Mouse (Mus musculus): ENCODE data around the gene Mgme1.

Gene Mgme1

DNA sequence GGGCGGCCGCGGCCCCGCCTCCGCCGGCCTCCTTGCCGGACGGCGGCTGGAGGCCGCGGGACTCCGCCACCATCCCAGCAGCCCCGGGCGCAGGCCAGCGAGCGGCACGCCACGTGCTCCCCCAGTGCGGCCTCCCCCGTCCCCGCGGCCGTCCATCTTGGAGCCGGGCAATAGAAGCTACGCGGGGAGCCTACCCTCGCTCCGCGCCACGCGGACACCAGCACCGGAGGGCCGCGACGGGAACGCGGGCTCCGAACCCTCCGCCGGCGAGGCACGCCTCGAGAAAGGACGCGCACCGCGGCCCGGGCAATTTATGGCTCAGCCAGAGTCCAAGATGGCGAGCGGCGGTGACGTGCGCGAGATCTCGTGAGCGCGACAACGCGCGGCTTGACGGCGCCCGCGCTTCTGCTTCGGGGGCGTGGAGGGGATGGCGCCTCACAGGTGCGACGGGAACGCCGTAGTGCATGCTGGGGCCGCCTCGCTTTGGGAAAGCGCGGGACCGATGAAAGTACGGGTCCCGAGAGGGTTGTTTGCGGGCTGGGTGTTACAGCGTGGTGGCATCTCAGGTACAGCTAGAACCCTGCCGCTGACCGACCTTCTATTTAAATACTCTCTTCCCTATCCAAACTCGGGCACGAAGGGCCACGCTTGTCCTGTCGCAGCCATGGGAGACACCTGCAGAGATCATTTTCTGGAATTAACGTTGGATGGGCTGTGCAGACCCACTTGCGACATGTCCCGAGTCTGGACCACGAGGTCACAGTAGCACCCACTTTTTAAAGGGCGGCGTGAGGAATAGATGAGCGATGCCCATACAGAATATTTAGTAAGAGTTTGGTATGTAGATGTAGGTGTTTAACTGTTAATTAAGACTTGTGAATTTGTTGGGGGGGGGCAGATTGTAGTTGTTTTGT lies at the start of gene Mgme1, which contains the start of gene Snx5:
Gene Mgme1, plus strand, starts transcription at position 157 of the 914 bp plus-strand sequence.
Gene Snx5, minus strand, starts transcription at position 400 of the 914 bp plus-strand sequence.
- peak; percentile 89 to 92 for DNase-seq (ENCODE audit: low spot score in 2 of 2)

DNA sequence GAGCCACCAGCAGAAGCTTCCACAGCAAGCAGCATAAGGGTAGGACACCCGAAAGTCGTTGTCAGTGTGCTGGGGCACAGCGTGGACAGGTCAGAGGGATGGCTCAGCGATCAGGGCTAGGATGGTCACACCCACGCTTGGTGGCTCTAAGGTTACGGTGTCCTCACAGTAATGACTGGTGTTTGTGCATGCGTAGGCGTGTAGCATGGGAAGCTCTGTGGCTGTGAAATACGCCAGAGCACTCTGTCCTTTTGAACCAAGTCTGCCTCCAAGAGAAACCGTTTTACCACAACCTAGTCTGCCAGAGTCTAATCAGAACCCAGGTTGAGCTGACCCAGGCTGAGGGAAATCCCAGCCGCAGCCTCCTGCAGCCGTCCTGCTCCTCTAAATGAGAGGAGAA lies 46.1 kb upstream of the Mgme1 start:
- no peak for DNase-seq (ENCODE audit: low spot score in 2 of 2)

DNA sequence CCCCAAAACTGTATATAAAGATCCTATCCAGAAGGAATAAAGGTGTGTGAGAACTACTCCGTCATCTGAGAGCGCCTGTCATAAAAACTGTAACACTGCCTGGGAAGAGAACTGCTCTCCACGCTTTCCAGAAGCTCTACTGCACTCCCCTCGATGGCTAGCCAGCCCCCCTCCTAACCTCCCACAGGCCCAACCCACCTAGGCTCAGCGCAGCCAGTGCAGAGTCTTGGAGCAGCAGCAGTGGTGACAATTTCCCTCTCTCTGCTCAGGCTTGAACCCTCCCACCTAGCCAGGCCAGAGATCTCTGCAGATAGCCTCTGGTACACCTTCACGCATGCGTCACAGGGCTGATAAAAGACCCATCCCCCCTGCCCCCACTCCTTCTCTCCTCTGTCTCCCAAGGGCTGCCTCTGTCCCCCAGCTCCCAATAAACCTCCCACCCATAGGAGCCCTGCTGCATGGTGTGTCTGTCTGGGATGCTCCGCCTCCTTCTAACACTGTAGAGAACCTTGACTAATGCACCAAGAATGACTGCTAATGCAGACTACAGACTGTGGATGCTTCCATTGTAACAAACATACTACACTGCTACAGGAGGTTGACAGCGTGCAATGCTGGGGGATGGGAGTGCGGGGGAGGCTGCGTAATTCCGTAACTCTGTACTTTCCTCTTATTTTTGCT lies 43.4 kb upstream of the Mgme1 start:
- no peak for DNase-seq (ENCODE audit: low spot score in 2 of 2)

DNA sequence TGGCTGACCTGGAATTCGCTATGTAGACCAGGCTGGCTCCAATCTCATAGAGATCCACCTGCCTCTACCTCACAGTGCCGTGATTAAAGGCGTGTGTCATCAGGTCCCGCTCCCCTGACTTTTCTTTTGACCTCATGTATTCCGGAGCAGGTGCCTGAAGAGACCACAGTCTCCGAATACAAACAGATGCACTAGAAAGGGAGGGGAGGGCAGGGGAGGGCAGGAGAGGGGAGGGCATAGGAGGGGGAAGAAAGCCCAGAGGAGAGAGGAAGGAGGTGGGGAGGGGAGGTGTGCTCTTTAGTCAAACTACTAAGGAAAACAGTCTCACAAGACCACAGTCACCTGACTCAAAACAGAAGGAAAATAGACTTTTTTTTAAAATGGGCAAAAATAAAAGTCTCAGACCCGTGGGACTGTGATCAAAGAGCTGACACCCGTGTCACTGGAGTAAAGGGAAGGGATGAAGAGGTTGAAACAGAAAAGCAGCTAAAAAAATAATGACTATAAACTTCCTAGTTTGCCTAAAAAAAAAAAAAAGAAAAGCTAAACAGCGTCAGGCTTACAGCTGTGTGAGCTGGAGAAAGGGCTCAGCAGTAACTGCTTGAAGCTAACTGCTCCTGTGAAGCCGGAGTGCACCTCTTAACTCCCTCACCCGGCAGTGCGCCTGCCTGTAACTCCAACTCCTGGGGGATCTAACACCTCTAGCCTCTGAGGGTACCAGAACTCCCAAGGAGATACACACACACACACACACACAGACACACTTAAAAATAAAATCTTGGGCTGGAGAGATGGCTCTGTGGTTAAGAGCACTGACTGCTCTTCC lies 41.7 kb upstream of the Mgme1 start:
- no peak for DNase-seq (ENCODE audit: low spot score in 2 of 2)

DNA sequence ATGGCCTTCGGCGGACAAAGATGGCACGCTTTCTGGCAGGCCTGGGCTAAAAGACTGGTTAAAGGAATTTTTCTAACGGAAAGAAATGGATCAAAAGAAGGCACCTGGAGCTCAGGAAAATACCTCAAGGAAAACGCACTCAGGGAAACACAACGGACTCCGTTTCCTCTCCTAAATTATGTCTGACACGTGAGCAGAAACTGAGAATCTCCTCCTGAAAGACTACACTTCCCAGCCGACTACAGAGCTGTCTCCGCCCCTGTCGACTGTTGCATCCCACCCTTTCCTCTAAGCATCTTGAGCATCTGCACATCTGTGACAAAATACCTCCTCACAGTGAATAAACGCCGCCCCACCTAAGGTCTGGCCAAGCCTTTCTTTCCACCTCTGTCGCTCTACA lies 40.8 kb upstream of the Mgme1 start:
- DNase-seq (ENCODE audit: low spot score in 2 of 2), result no peak

DNA sequence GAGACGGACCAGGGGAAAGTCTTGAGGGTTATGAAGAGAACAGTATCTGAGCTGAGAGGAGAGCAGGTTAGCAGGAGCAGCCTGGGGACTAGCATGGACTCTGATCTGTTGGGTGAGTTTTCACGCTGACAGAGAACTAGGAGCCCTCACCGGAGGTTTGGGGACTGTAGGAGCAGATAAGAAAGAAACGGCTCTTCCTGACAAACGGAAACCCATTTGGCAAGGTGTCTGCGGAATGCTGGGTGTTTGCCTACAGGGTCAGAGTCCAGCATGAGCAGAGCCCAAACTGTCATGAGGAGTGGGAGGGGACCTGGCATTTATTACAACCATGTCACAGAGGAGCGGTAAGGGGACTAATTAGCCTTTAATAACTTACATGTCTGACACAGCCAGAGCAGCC lies 40.0 kb upstream of the Mgme1 start:
- DNase-seq (ENCODE audit: low spot score in 2 of 2), result no peak

DNA sequence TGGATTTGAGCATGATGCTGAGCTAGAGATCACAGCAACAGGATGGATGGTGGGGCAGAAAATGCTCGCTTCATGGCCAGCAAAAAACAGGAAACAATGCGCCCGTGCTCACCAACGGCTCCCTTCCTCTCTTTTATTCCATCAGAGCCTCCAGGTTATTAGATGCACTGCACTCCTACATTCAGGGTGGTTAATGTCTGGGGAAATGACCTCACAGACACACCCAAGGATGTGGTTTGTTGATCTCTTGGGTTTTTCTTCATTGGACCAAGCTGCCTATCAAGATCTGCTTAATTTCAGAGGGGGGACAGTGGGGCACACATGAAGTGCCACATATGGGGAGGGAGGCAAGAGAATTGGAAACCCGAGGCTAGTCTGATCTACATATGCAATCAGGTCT lies 39.3 kb upstream of the Mgme1 start:
- no peak for DNase-seq (ENCODE audit: low spot score in 2 of 2)

DNA sequence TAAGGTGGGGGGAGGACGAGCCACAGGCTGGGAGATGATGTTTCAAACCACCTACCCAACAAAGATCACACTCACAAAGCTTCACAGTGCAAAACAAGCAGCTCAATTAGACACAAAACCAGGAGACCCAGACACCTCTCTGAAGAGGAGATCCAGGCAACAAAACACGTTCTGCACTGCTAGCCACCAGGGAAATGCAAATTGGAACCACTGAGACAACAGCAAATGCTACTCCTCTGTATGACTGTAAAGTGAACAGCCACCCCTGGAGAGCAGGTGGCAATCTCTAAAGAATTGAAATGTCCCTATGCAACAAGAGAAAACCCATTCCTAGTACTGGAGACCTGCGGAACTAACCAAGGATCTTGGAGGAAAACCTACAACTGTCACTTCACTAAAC lies 36.9 kb upstream of the Mgme1 start:
- DNase-seq (ENCODE audit: low spot score in 2 of 2), result no peak

DNA sequence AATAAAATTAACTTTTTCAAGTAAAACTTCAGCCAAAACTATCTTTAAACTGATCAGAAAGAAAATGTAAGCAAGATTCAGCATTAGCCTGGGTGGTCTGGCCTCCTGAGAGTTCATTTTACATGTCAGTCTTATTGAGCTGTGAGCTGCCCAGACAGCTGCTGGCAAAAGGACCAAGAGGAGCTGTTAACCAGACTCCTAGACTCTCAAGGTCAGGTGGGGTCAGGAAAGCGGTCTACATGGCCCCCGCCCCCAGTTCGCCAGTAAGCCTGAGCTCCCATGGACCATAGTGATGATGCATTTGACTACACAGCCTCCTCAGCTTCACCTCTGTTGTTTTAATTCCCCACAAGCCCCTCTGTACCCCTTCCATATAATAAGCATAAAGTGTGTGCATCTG lies 34.7 kb upstream of the Mgme1 start:
- DNase-seq (ENCODE audit: low spot score in 2 of 2), result no peak

DNA sequence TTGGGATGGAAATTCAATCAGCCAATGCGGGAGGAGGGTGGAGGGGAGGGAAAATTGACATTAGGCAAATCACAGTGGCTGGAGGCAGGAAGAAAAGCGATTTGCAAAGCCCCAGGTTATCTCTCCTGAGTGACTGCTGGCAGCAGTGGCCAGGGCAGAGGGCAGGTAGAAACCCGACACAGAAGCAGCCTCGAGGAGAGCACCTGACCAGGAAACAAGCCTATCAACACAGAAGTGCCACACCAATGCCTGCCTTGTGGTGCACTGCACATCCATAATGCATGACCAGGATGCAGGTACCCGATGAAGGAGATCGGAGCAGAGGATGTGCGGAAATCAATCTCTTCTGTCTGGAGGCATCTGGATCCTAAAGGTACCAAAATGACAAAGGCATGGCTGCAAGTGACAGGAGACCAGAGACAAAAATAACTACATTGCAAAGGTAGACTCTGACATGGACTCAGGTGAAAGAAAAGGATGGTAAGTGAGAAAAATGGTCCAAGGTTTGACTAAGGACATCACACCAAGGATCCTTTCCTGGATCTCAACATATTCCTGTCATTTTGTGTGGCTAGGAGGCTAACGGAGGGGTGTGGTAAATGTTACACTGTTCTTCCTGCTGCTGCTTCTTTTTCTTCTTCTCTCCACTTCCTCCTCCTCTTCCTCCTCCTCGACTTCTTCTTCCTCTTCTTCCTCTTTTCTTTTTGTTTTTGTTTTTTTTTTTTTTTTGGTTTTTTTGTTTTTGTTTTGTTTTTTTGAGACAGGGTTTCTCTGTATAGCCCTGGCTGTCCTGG lies 33.5 kb upstream of the Mgme1 start:
- DNase-seq (ENCODE audit: low spot score in 2 of 2), result no peak

DNA sequence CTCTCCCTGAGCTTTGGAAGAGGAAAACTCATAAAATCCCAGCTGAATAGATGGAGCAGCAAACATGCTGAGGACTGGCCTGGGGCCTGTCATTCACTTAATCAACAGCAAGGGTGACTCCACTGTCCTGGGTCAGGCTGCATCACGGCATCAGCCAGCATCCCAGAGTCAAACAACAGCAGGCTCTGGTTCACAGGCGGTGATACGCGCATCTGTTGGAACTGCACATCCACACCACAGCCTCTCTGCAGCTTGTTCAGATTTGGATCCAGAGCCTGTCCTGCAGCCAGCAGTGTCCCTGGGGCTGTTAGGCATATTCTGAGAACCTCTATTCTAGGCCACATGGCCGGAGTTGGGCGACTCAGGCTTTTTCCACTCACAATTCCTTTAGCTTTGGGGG lies 32.1 kb upstream of the Mgme1 start:
- DNase-seq (ENCODE audit: low spot score in 2 of 2), result peak; percentile 87 to 88

DNA sequence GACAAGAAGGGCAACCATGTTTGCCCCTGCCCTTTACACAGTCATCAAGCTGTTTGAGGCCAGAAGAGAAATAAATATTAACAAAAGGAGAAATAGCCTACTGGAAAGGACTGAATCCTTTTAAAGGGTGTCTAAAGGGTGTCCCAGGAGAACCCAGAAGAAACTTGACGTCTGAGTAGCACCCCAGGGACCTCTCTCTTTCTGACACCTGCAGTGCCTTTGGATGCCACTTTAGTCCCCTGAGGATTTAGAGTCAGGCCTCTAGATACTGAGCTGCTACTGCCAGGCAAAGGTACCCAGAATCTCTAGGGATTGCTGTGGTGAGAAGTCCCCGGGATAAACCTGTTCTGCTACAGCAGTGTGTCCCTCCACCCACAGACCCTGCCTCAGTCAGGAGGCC lies 31.1 kb upstream of the Mgme1 start:
- DNase-seq (ENCODE audit: low spot score in 2 of 2), result no peak

DNA sequence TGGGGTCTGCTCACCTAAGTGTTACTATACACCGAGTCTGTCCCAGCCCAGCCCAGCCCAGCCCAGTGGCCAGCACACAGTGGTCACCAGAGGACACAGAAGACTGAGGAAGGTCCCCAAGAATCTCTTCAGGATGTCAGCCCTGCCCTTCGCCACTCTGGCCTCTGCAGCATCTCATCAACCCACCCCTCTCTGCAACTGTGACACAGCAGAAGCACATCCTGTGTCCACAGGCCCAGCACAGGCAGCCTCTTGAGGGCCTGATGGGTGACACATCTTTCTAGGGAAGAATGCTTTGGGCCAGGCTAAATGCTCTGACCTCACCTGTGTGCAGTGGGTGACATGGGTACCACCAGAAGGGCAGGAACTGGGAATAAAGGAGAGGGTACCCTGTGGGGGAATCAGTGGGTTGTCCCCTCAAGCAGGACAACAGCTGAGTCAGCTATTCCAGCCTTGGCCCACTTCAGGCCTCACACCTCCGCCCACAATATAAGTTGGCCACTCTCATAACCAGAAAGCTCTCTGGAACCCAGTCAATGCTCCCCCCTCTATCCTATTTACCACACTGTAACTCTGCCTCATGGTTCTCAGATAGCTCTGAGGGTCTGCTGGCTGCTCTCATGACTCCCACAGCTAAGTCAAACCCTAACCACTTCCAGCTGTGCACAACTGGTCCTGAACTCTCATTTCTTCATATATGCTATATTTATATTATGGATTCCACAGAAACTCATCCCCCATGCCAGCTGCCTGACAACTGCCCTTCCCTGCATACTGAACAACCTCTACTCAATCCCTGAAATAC lies 30.2 kb upstream of the Mgme1 start:
- no peak for DNase-seq (ENCODE audit: low spot score in 2 of 2)

DNA sequence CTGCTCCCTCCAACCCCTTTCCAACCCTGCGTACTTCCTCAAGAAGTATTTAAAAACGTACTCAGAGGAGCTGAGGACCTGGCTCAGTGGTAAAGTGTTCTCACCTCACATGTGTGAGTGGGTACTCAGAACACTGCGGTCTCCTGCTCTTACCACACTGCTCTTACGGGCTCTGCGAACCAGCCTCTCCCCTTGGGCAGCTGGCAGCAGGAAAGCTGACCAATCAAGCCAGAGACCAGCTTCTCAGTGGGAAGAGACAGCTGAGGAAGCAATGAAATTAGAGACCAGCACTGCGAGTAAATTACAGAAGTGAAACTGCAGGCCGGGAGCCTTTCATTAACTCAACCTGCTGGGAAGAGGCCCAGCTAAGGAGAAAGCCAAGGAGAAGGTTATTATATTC lies 25.0 kb upstream of the Mgme1 start:
- DNase-seq (ENCODE audit: low spot score in 2 of 2), result peak; percentile 35 to 65

DNA sequence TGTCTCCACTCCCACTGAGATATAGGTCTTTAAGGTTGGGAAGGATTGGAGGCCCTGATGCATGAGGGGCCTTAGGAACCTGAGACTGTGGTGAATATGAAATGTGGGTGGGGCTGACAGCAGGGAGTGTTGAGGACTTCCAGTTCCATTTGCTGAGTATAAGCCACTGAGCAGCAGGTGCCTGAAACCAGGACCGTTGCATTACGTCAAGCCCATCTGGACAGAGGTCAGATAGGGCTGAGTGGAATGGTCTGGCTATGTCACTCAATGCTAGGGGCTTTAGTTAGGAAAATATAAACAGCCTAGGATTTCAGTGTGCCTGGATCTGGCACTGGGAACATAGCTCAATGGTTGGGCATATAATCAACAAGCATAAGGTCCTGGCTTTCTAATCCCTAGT lies 24.2 kb upstream of the Mgme1 start:
- no peak for DNase-seq (ENCODE audit: low spot score in 2 of 2)

DNA sequence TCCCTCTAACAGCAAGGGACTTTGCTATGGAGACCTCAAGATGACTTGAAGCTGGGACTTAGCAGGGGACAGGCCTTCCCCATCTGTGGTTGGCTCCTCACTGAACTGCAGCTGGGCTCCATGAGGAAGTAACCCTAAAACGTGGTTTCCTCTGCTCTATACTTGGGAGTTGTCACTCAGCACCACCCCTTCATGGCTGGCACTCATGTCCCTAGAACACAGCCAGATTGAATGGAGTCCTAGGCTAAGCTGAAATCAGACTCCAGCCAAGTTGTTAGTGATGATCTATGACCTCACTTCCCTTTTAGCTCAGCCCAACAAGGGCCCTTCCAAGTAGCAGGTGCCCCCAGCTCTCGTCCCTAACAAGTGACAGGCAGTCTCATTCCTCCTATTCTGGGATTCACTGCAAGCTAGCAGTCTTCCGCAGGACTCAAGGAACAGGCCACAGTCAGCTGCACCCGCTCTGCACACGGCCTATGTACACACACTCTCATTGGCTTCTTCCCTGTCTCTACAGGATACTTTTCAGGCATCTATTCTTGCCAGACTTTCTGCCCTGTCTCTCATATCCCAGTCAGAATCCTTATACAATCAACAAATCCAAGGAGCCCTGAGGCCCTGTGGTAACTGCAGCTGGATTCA lies 23.0 kb upstream of the Mgme1 start:
- peak; percentile 68 to 81 for DNase-seq (ENCODE audit: low spot score in 2 of 2)

DNA sequence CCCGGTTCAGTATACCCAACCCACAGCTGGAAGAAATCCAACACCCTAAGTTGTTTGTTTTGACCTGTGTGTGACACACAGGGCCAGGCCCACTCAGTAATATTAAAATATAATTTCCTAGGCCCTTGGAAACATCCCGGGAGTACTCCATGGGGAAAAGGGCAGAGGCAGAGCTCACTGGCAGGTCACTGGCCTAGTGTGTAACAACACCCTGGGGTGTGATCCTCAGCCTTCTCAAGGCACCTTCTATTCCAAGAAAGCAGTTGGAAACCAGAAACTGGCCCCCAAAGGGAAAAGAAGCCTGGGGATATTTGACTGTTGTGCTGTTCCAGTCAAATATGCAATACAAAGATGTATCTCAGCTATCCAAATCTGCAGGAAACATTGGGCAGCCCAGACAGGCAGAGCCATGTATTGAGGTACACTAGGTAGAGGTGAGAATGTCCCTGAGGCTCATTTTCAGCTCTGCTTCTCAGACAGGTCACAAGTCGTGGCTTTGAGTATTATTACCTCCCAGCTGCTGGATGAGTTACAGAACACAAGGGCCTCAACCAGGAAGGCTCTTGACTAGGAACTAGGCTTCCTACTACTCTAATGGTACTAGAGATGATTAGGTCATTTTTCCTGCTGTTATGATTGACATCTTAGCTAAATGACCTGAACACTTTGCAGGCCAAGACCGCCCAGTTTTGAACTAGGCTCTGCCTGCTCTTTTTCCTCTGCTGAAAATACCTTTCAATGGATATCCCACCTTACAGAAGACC lies 21.7 kb upstream of the Mgme1 start:
- DNase-seq (ENCODE audit: low spot score in 2 of 2), result no peak

DNA sequence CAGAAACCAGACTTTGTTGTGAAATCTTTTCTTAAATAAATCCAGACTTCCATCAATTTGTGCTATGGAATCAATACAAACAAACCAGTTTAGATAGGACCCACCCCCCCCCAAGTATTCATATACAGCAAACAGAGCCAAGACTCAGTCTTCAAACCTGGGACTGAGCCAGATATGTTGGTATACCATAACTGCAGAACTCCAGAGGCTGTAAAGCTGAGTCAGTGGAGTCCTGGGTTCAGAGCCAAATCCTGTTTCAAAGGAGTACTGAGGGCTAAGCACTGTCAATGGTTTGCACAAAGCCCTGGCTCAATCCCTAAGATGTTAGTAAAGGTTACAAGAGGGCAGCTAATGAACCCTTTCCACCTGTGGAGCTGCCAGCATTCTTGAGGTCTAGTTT lies 20.4 kb upstream of the Mgme1 start:
- DNase-seq (ENCODE audit: low spot score in 2 of 2), result no peak

DNA sequence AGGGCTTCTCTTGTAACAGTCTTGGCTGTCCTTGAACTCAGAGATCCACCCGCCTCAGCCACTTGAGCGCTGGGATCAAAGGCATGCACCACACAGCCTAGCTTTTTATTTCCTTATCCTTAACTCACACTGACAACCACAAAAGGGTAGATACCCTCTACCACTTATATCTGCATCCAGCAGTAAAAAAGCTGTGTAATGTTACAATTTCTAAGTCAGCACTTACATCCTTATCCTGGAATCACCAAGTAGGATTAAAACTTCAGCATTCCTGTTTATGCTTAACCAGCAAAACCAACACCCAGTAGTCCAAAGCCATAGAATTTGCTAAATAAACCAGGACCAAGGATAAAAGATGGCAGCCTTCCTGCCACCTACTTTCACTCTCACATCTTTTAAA lies 7.6 kb upstream of the Mgme1 start:
- no peak for DNase-seq (ENCODE audit: low spot score in 2 of 2)

Measured in heart, adult 9 months (tissue).